Mouse (Mus musculus) layer of hippocampus, postnatal 25 days (tissue): ENCODE results near the gene Msx3. TPM values are rescaled to one million over a fixed set of nuclear protein-coding genes. Genes with fewer than 3 reads are reported as not detected.

Experiments used
- DNase-seq, 2 experiments: peaks; one replicate each; pipeline ENCODE4 v3.0.0; 2022; ENCODE audit warnings: mixed read lengths in 2 of 2, low spot score in 1 of 2; ENCODE audit errors: extremely low spot score in 1 of 2
- total RNA-seq, 2 experiments: library from RNA; stranded (reverse); gene quantifications; 2 replicates each; pipeline ENCODE4 v1.2.3; 2021

The Msx3 gene
- under 1 TPM; 0.12 to 0.14 TPM for total RNA-seq

DNA sequence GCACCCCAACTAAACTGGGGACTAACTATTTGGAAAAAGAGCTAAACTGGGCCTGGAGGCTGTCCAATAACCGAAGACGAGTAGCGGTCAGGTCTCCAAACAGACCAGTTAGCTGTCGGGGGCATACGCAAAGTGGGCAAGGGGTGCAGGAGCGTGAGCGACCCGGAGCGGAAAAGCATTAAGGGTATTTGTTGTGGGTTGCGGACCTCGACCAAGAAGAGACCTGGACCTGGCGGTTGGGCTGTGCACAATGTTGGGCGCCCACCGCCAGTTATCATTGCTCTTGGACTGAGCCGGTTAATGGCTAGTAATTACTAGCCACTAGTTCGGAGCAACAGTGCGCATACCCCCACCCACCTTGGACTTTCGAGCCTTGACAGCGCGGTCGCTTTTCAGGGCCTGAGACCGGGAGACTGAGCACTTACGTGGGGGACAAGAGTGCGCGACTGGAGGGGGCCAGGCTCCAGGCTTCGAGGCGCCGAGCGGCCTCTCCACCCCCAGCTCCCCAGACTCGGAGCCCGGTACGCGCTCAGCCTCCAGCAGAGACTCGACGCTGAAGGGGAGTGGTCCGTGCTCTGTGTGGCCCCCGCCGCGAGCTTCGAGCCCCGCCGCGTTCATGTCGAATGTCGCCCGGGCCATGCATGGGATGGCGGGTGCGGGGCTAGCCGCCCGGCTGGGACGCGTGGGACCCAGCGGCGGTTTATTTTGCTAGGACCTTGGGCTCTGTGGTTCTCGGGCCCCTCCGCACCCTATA, at the start of gene Msx3:
TSS of gene Msx3 (minus strand) at position 729 of the 754 bp plus-strand sequence.
- no peak for DNase-seq

GRCm38 (mm10) chr7:140098466-140098865, 49.6 kb upstream of the Msx3 start:
- no peak for DNase-seq

DNA sequence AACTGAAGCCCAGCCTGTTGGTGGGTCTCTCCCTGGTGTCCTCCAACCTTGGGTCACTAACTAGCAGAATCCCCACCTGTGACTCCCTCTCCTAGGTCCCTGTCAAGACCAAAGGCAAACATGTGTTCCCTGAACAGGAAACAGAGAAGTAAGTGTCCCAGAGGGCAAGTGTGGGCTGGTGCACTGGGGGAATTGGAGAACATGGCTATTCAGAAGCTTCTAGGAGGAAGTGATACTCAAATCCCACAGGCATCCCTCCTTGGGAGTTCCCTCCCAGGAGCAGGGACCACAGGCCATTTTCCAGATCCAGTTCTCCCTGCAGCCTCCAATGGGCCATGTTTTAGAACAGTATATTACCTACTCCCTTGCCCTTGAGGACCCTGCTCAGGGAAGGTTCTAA, 47.2 kb upstream of the Msx3 start:
- no peak for DNase-seq

DNA sequence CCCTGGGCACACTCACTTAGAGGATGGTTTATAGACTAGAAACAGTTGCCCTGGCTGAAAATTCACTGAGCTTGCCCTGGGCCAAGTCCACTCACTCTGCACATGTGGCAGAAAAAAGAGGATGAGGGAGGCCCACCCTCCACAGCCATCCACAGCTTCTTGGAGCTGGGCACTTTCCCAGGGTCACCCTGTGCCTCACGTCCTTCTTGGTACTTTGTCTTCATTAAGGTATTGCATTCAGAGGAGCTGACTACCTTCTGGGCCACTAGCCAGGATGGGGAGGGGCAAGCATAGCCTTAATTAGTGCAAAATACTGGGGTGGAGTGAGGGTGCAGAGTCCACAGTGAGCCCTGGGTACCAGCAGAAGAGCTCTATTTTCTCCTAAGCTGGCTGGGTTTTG, 46.7 kb upstream of the Msx3 start:
- DNase-seq = no peak

DNA sequence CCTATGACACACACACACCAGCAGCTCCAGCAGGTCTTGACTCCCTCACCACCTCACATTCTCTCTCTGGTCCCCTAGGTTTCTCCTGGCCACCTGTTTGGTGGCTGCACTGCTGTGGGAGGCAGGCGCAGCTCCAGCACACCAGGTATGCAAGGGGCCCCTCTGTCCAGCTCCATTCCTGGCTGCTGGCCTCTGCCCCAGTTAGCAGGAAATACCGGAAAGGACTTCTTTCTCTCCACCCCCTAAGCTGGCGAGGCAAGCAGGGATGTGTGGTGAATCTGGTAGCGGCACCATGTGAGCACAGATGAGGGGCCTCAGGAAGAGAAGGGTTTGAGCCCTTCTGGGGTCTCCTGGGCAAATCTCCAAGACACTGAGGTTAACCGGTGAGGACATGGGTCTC, 46.1 kb upstream of the Msx3 start:
- no peak for DNase-seq

- no peak for DNase-seq
These were observed 44.1 kb upstream of the Msx3 start, which contains the start of gene Prap1 for GRCm38 (mm10) chr7:140092924-140093528. Prap1 (plus strand) TSS chr7:140093395.

GRCm38 (mm10) chr7:140090601-140091000, 41.7 kb upstream of the Msx3 start:
- DNase-seq = no peak

- peak; percentile 76 to 78 for DNase-seq
These were observed 33.4 kb upstream of the Msx3 start, which contains the start of gene Caly for GRCm38 (mm10) chr7:140082242-140082678. Caly (minus strand) TSS chr7:140082548.

DNA sequence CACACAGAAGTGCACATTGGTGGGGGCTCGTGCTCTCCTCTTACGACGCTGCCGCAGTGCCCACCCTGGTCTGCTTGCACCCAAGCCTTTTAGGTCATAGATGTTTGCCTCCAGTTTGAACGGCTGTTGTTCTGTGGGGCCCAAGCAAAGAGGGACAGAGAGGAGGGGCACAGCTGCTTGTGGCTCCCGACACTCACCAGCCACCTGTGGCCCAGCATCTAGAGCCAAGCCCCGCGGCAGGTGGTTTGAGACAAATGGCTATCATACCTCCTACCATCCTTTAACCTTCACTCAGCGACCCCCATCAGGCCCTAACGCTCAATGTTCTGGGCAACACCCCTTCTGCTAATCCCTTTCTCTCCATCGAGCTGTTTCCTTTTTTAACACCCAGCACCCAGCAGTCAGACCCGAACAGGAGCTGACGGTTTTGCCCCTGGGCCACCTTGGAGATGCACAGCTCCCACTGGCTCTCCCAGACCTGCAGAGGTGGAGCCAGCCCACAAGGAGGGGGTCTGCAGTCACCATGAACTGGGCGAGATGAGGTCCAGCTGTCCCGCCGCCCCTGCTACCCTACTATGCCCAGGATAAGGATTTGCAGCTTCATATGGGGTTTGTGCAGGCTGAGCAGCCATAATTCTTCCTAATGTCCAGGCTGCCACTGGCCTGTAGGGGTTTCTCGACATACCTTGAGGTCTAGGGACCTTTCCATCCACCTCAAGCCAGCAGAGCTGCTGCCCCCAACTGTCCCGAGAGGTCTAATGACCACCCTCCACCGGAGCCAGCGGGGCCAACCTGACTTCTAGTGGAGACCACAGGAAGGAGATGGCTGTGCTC, 32.7 kb upstream of the Msx3 start:
- DNase-seq = peak in 1 of 2 experiments; percentile 33

GRCm38 (mm10) chr7:140080503-140081156, 31.7 kb upstream of the Msx3 start:
- peak; percentile 77 to 84 for DNase-seq

GRCm38 (mm10) chr7:140078711-140079110, 29.8 kb upstream of the Msx3 start:
- peak; percentile 61 to 77 for DNase-seq

- DNase-seq = no peak
These were observed 28.8 kb upstream of the Msx3 start for GRCm38 (mm10) chr7:140077698-140078097.

DNA sequence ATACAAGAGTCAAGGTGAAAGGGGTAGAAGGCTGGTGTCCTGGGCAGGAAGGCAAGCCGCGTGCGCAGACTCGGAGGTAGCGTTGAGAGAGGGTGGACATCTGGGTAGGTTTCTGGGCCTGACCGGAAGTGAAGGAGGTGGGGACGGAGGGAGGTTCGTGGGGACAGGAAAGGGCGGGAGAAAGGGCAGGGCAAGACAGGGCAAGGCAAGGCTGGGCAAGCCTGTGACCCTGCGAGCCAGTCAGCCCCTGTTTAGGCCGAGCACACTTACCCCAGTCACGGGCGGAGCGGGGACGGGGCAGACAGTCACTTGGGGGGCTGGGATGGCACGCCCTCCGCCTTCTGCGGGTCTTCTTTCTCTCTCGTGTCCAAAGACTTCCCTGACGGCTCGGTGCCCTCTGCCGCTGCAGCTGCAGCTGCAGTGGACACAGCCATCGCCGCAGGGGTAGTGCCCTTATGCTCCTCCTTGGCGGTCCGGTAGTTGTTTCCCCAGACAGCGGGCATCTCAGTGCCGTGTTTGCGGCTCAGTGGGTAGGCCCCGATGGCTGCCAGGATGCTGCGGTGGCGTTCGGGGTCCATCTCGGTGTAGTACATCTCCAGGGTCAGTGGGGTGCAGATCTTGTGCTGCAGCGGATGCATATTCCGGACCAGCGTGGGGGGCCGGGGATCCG, 21.3 kb upstream of the Msx3 start:
- no peak for DNase-seq

DNA sequence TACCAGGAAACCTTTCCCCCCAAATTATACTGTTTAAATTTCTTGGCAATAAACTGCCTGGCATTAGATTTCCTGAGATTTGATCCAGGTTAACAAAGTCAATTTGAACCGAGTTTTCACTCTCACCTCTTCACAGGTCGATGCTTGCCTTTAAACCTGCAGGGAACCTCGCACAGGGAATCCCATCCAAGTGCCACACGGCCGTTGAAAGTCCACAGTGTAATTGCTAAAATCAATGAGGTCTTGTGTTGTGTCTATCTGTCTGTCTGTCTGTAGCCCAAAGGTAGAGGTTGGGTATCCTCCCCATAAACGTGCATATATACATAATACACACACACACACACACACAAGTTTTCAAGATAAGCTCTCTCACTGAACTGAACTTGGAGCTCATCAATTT, 18.5 kb upstream of the Msx3 start:
- DNase-seq = no peak

- peak in 1 of 2 experiments; percentile 89 for DNase-seq
These were observed 14.2 kb upstream of the Msx3 start for GRCm38 (mm10) chr7:140063092-140063491.

DNA sequence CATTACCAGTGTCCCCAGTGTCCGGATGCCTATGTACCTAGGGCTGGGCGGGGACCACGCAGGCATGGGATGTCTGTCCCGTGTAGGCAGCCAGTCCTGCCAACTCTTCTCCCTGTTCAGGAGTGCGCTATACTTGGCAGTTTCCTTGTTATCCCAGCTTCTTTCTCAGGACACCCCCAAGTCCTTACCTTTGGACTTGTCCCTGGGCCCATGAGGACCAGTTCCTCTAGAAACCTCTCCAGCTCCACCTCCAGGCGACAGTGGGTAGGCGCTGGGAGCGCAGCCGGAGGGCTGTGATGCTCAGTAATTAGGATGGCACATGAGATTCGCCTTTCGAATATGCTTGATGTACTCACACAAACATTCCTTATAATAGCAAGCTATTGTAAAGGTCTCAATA, 13.4 kb upstream of the Msx3 start:
- peak in 1 of 2 experiments; percentile 48 for DNase-seq

GRCm38 (mm10) chr7:140061832-140062130, 12.9 kb upstream of the Msx3 start:
- no peak for DNase-seq

GRCm38 (mm10) chr7:140060936-140061831, 12.3 kb upstream of the Msx3 start:
- no peak for DNase-seq

DNA sequence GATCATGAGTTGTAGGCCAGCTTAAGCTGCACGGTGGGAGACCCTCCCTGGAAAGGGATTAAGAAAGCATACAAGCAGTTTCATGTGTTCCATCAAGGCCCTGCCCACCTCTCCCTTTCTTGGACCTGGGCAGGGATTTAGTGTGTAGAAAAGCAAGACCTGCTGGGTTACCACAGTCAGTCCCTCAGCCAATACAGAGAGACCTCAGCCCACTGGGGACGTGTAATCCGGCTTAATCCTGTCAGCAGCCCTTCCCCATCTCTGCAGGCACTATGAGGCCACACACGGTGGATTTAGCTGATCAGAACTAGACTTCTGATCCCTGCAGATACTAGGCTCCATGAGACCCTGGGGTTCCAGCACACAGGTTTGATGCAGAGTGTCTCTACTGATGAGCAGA, 10.7 kb upstream of the Msx3 start:
- no peak for DNase-seq
